Mouse (Mus musculus): ENCODE results near the gene Gm20388. TPM values are rescaled to one million over a fixed set of nuclear protein-coding genes. Genes with fewer than 3 reads are reported as not detected.

Gene Gm20388
- total RNA-seq, 1 experiment, result 27.0 TPM

DNA sequence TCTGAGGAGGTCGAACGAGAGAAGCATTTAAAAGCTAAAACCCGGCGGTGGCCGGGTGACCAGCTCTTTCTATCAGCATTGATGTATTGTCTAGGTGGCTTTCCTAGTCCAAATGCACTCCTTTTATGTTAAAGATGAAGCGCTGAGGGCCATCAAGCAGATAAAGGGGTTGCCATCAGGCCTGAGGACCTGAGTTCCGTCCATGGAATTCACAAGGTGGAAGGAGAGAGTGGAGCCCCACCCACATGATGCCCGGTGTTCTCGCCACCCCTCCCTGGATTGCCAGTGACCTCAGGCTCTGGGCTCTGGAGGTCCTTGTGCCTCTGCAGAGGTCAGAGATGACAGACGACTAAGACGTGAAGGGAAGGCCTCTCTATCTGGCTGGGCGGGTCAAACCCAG is 1091.3 kb downstream of the Gm20388 start:
- no peak for TF ChIP-seq ZC3H11A (IDR thresholded peaks at IDR 0.05; ENCODE audit: borderline replicate concordance, low read depth, low read length)
- no peak for TF ChIP-seq ZNF384 (IDR thresholded peaks at IDR 0.05; ENCODE audit: low read depth, low read length)
- TF ChIP-seq CHD2 (IDR thresholded peaks at IDR 0.05; ENCODE audit: low read depth, low read length), result no peak
- no peak for TF ChIP-seq MAFK (IDR thresholded peaks at IDR 0.05; ENCODE audit: insufficient read depth, low read depth, low read length)
- TF ChIP-seq HCFC1 (IDR thresholded peaks at IDR 0.05; ENCODE audit: borderline replicate concordance, insufficient read depth, low read length), result no peak
- in situ Hi-C loops (cut with MboI; ENCODE audit: low sequenced_read_pairs in 2 of 2, unreplicated experiment in 2 of 2), result no loop called here
- Histone ChIP-seq H3K36me3 (ENCODE audit: control insufficient read depth, insufficient read depth, low read length, poor library complexity, severe bottlenecking) (no peaks in the 10 kb centered on the region), H3K9me3 (ENCODE audit: control insufficient read depth, insufficient read depth, low read depth, low read length) (no peaks in the 10 kb centered on the region), H3K27ac (ENCODE audit: insufficient read depth, low read depth, low read length, poor library complexity, severe bottlenecking) (no peak overlapping the region), H3K4me1 (ENCODE audit: control insufficient read depth in 2 of 2, insufficient read depth in 2 of 2, low read length in 2 of 2, poor library complexity in 1 of 2) (no peaks in the 10 kb centered on the region), H3K4me3 (ENCODE audit: insufficient read depth in 1 of 2, low read depth in 1 of 2, low read length in 2 of 2, poor library complexity in 1 of 2, severe bottlenecking in 1 of 2) (no peak overlapping the region), H3K9ac (ENCODE audit: insufficient read depth, low read depth, low read length, poor library complexity, severe bottlenecking) (no peak overlapping the region)
- DNase-seq (ENCODE audit: low read depth, low spot score), result no peak

DNA sequence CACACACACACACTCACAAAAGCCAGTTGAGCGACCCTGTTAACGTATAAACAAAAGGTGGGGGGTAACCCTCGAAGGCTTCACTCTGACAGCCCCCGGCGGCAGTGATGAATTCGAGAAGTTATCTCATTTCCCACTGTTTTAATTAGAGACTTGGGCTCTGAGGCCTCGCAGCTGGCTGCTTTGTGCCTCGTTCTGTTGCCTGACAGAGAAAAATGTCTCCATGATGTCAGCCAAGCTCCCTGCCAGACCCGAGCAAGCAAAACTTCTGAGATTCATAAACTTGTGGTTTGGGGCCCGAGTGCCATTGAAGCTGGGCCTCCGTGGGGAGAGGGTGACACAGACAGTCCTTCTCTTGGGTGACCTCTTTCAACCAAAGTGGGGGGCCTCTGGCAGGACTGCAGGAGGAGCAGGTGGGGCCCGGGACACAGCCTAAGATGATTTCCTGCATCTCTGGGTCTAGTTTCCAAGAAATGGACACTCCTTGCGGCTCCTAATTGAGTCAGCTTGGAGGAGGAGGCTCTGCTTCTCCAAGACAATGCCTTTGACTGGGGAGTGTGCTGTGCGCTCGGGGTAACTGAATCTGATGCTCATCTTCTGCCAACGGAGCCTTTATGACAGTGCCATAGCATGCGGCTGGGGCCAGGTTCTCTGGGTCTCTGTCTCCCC is 1092.4 kb downstream of the Gm20388 start:
- no peak for DNase-seq (ENCODE audit: low read depth, low spot score)
- H3K4me3 ChIP-seq (ENCODE audit: insufficient read depth in 1 of 2, low read depth in 1 of 2, low read length in 2 of 2, poor library complexity in 1 of 2, severe bottlenecking in 1 of 2), result no peak overlapping the region
- H3K36me3 ChIP-seq (ENCODE audit: control insufficient read depth, insufficient read depth, low read length, poor library complexity, severe bottlenecking), result no peaks in the 10 kb centered on the region
- H3K4me1 ChIP-seq (ENCODE audit: control insufficient read depth in 2 of 2, insufficient read depth in 2 of 2, low read length in 2 of 2, poor library complexity in 1 of 2), result no peaks in the 10 kb centered on the region
- TF ChIP-seq CHD2 (IDR thresholded peaks at IDR 0.05; ENCODE audit: low read depth, low read length) (no peak), HCFC1 (IDR thresholded peaks at IDR 0.05; ENCODE audit: borderline replicate concordance, insufficient read depth, low read length) (no peak), MAFK (IDR thresholded peaks at IDR 0.05; ENCODE audit: insufficient read depth, low read depth, low read length) (no peak), ZNF384 (IDR thresholded peaks at IDR 0.05; ENCODE audit: low read depth, low read length) (no peak), ZC3H11A (IDR thresholded peaks at IDR 0.05; ENCODE audit: borderline replicate concordance, low read depth, low read length) (no peak)
- no peak overlapping the region for H3K9ac ChIP-seq (ENCODE audit: insufficient read depth, low read depth, low read length, poor library complexity, severe bottlenecking)
- in situ Hi-C loops (cut with MboI; ENCODE audit: low sequenced_read_pairs in 2 of 2, unreplicated experiment in 2 of 2), result no loop called here
- H3K27ac ChIP-seq (ENCODE audit: insufficient read depth, low read depth, low read length, poor library complexity, severe bottlenecking), result no peak overlapping the region
- H3K9me3 ChIP-seq (ENCODE audit: control insufficient read depth, insufficient read depth, low read depth, low read length), result no peaks in the 10 kb centered on the region

DNA sequence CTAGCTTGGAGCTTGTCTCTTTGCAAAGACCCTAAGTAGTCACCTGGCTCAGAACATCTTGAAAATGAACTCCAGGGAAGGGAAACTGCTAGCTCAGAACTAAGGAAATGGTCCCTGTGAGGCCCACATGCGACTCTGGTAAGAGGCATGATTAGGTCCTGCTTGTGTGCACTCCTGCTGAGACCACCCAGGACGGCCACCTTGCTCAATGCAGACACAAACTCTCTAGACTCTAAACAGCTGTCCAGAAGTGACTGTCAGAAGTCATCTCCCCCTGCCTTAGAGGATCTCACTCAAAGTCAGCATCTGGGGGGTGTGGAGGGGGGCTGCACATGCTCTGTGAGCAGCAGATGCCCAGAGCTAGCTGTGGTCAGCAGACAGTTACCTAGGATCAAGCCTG is 1093.0 kb downstream of the Gm20388 start:
- in situ Hi-C loops (cut with MboI; ENCODE audit: low sequenced_read_pairs in 2 of 2, unreplicated experiment in 2 of 2), result no loop called here
- Histone ChIP-seq H3K9me3 (ENCODE audit: control insufficient read depth, insufficient read depth, low read depth, low read length) (no peaks in the 10 kb centered on the region), H3K36me3 (ENCODE audit: control insufficient read depth, insufficient read depth, low read length, poor library complexity, severe bottlenecking) (no peaks in the 10 kb centered on the region), H3K27ac (ENCODE audit: insufficient read depth, low read depth, low read length, poor library complexity, severe bottlenecking) (no peak overlapping the region), H3K4me1 (ENCODE audit: control insufficient read depth in 2 of 2, insufficient read depth in 2 of 2, low read length in 2 of 2, poor library complexity in 1 of 2) (no peaks in the 10 kb centered on the region), H3K9ac (ENCODE audit: insufficient read depth, low read depth, low read length, poor library complexity, severe bottlenecking) (no peak overlapping the region), H3K4me3 (ENCODE audit: insufficient read depth in 1 of 2, low read depth in 1 of 2, low read length in 2 of 2, poor library complexity in 1 of 2, severe bottlenecking in 1 of 2) (no peak overlapping the region)
- no peak for DNase-seq (ENCODE audit: low read depth, low spot score)
- TF ChIP-seq ZNF384 (IDR thresholded peaks at IDR 0.05; ENCODE audit: low read depth, low read length) (no peak), ZC3H11A (IDR thresholded peaks at IDR 0.05; ENCODE audit: borderline replicate concordance, low read depth, low read length) (no peak), MAFK (IDR thresholded peaks at IDR 0.05; ENCODE audit: insufficient read depth, low read depth, low read length) (no peak), HCFC1 (IDR thresholded peaks at IDR 0.05; ENCODE audit: borderline replicate concordance, insufficient read depth, low read length) (no peak), CHD2 (IDR thresholded peaks at IDR 0.05; ENCODE audit: low read depth, low read length) (no peak)

- Histone ChIP-seq H3K9ac (ENCODE audit: insufficient read depth, low read depth, low read length, poor library complexity, severe bottlenecking) (no peak overlapping the region), H3K27ac (ENCODE audit: insufficient read depth, low read depth, low read length, poor library complexity, severe bottlenecking) (no peak overlapping the region), H3K4me3 (ENCODE audit: insufficient read depth in 1 of 2, low read depth in 1 of 2, low read length in 2 of 2, poor library complexity in 1 of 2, severe bottlenecking in 1 of 2) (no peak overlapping the region), H3K9me3 (ENCODE audit: control insufficient read depth, insufficient read depth, low read depth, low read length) (no peaks in the 10 kb centered on the region), H3K36me3 (ENCODE audit: control insufficient read depth, insufficient read depth, low read length, poor library complexity, severe bottlenecking) (no peaks in the 10 kb centered on the region), H3K4me1 (ENCODE audit: control insufficient read depth in 2 of 2, insufficient read depth in 2 of 2, low read length in 2 of 2, poor library complexity in 1 of 2) (no peaks in the 10 kb centered on the region)
- DNase-seq (ENCODE audit: low read depth, low spot score), result no peak
- TF ChIP-seq CHD2 (IDR thresholded peaks at IDR 0.05; ENCODE audit: low read depth, low read length) (no peak), MAFK (IDR thresholded peaks at IDR 0.05; ENCODE audit: insufficient read depth, low read depth, low read length) (no peak), HCFC1 (IDR thresholded peaks at IDR 0.05; ENCODE audit: borderline replicate concordance, insufficient read depth, low read length) (no peak), ZNF384 (IDR thresholded peaks at IDR 0.05; ENCODE audit: low read depth, low read length) (no peak)
- in situ Hi-C loops (cut with MboI; ENCODE audit: low sequenced_read_pairs in 2 of 2, unreplicated experiment in 2 of 2), result no loop called here
Measured at GRCm38 (mm10) chr8:121013318-121013717, 1102.7 kb downstream of the Gm20388 start.
